Mouse (Mus musculus) left cerebral cortex, adult 9 months (tissue): Measurements from ENCODE around the gene Spata13.
A peak's percentile ranks its signal among the peaks of the same experiment; 100 is the strongest.

Experiments
- DNase-seq, 2 experiments: peaks; one replicate each; pipeline ENCODE4 v3.0.0; 2022; ENCODE audit warnings: low spot score in 2 of 2

Gene Spata13

DNA sequence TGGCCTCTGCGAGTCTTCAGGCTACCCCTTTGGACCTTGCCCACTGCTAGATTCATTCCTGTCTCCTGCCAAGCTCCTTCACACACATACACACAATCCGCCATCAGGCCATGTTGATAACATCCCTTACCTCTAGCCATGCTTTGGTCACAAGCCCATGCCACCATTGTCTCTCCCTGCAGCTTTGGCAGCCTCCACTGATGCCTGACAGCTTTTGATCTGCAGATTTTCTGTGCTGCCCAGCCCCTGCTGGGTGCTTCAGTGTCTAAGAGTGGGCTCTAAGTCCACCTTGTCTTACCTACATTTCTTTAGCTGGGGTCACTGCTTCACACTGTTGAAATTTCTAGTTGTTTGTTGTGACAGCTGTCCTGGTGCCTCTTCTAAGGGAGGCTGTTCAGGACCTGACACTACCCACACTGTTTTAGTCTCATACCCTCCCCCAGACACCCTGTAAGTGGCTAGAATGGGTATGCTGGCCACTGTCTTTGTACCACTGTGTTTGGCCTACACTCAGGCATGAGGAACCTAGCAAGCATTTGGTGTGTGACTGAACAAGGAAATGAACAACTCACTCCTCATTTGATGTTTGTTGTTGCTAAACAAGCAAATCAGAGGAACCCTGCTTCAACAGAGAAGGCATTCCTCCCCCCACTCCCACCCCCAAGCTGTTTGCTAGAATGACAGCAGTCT is 43.0 kb downstream of the Spata13 start:
- DNase-seq: no peak

DNA sequence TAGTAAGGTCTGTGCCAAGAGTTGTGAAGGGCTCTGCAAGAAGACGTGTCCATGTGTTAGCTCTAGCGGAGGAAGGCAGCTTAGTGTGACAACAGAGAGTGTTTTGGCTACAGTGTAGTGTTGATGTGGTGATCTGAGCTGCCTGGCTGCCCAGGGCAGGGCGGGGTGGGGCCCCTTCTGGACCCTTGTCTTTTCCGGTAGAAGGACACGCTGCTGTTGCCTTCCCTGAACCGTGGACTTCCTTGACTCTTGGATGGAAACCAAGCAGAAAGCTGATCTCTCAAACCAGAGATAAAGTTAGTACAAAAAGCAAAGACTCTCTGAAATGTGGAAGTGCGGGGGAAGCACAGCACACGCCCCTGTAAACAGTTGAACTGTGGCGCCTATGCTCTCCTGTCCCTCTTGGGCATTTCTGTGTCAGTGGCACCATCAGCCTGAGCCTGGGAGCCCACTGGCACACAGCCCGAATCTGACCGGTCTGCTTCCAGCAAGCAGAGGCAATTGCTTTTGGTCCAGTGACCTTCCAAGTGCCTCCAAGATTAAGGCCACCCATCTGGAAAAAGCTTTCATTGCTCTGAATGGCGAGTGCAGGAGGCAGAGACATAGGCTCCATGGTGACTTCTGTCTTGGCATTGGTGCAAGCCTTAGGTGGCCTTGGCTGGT is 48.7 kb downstream of the Spata13 start:
- DNase-seq: no peak

DNA sequence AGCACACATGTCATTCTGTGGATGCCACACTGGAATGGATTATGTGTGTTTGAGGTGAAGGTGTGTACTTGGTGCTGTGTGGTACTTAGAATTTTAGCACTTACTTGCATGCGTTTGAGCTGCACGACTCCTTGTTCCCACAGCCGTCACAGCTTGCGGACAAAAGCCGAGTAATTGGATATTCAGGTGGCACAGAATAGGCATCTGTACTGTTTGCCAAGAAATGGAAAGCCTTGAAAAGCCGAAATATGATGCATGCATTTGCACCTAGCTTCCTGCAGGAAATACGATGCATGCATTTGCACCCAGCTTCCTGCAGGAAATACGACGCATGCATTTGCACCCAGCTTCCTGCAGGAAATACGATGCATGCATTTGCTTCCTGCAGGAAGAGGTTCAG is 50.2 kb downstream of the Spata13 start:
- DNase-seq: no peak

DNA sequence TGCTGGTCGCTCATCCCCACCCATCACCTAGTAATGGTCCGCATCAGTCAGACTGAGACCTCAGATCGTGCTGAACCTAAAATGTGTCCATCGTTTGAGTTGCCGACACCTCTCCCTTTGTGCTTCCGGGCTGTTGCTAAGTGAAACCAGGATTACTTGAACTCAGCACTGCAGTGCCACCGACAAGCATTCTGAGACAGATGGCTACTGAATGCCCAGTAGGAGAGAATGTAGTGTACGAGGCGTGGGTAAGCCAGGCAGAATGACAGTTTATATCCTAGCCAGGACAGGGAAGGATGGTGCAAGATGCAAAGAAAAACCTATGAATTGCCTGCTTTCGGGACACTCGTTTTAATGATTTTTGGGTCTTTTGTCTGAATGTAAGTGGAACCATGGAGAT is 52.9 kb downstream of the Spata13 start:
- no peak for DNase-seq

GRCm38 (mm10) chr14:60687241-60687640 is 53.4 kb downstream of the Spata13 start:
- no peak for DNase-seq

- DNase-seq: peak in 1 of 2 experiments; percentile 72
Measured at GRCm38 (mm10) chr14:60688509-60689205, 54.9 kb downstream of the Spata13 start.

DNA sequence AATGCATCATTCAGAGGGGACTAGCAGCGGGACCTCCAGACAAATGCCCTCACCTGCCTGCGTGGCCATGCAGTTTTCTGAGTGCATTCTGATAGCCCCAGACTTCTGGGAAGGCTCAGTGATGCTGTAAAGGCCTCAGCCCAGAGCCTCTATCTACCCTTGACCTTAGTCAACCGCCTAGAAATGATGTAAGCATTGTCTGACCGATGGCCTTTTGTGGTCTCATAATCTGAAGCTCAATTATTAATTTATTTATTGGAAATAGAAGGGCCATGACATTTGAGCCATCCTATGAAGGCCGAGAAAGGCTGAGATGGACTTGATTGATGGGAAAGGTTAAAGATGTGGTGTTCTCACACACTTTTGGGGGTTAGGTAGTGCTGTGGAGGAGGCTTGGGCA is 56.0 kb downstream of the Spata13 start:
- DNase-seq: no peak

DNA sequence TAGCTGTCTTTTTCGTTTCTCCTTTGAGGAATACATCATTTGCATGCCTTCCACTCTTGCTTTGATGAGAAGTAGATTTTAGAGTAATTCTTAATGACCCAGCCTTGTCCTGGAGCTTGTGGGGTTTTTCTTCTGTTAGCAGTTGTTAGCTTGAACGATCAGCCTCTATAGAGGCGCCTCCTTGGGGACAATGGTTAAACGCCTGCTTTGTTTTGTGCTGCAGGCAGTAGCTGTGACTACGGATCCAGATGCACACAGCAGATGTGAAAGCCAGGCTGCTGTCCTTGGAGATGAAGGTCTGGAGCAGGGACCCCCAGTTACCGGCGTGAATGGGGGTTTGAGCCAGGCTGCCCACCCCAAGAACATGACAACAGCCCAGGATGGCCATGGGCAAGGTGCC is 56.8 kb downstream of the Spata13 start:
- no peak for DNase-seq

GRCm38 (mm10) chr14:60693122-60693536 is 59.3 kb downstream of the Spata13 start:
- peak; percentile 65 to 78 for DNase-seq

- DNase-seq: no peak
Measured at GRCm38 (mm10) chr14:60693666-60694065, 59.9 kb downstream of the Spata13 start.

DNA sequence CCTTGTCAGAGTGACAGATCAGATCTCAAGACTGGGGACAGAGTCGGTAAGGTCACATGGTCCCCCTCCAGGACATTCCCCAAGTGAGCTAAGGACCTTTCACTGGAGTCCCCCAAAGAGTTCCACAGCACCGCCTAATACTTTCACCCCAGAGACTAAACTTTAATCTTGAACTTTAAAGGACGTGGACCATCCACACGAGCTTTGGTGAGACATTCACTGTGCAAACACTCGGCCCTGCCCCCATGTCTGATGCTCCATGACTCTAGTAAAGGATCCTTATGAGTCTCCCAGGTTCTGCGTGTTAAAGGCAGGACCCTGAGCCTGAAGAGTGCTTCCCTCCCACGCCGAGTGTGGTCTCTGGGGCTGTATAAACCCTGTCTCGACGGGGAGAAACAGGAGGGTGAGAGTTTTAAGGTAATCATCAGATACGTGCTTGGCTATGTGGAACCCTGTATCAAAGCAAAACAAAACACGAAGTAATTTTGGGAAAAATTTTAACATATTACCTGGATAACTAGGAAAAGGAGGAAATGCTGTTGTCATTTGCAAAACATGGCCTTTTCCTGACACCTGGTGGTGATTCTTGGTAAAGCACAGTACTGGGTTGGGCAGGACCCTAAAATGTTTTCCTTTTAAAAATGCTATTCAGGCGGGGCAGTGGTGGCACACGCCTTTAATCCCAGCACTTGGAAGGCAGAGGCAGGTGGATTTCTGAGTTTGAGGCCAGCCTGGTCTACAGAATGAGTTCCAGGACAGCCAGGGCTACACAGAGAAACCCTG is 60.6 kb downstream of the Spata13 start:
- peak in 1 of 2 experiments; percentile 73 for DNase-seq

GRCm38 (mm10) chr14:60697351-60697750 is 63.5 kb downstream of the Spata13 start:
- no peak for DNase-seq

- no peak for DNase-seq
Measured at GRCm38 (mm10) chr14:60698980-60699379, 65.2 kb downstream of the Spata13 start.

DNA sequence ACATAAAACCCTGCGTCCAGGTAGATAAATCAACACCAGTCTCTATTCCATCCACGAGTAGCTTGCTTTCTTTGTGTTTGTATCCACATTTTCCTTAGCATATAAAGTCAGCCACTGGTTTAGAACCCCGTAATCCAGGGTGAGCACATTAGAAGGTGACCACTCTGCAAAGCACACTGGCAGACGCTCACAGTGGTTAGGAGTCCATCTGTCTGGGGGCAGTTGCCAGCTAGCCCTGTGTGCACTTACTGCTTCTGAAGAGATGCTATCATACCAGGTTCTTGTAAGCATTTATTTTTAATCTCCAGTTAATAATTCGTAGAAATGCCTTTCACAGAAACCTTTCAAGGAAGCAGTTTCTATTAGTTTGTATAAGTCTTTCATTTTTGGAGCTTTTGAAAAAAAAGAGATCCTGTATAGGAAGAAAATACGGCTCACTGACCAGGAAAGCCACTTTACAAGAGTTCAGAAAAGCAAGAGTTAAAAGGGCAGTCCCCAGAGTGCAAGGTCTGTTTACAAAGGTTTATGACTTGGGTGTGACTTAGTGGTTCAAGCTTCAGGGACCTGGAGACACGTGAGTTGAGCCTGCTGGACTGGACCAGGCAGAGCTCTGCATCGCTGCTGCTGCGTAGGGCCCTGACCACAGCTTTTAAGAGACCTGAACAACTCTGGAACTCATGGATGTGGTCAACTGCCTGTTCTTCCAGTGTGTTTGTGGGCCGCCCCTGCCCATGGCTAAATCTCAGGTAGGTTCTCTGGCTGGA is 68.8 kb downstream of the Spata13 start:
- DNase-seq: no peak

GRCm38 (mm10) chr14:60704510-60704909 is 70.7 kb downstream of the Spata13 start:
- DNase-seq: no peak

DNA sequence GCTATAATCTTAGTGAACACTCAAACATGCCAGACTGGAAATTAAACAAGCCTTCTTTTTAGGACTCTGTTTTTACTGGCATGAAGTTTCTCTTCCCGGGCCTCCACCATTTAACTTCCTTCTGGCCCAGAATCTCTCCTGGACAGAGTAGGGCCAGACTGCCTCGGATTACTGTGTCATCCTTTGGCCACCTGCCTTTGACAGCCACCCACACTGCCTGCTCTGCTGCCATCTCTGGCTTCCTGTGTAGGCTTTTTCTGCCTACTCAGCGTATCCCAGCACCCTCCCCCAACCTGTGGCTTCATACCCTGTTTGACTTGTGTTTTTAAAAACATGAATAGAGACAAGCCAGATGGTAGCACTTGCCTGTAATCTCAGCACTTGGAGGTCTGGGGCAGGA is 71.2 kb downstream of the Spata13 start:
- DNase-seq: peak; percentile 19 to 67

DNA sequence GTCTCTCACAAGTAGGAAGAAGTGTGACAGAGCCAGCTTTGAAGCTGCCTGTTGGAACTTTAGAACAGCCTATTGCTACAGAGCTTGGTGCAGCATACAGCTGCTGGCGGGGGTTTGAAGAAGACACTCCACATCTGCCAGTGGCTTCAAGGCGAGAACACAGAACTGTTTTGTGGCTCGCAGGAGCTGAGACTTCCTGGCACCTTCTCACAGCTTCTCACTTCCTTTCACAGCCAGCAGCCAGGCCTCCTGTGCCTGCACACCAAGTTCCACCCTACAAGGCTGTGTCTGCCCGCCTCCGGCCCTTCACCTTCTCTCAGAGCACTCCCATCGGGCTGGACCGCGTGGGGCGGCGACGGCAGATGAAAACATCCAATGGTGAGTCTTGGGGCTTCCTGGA is 75.4 kb downstream of the Spata13 start:
- no peak for DNase-seq

DNA sequence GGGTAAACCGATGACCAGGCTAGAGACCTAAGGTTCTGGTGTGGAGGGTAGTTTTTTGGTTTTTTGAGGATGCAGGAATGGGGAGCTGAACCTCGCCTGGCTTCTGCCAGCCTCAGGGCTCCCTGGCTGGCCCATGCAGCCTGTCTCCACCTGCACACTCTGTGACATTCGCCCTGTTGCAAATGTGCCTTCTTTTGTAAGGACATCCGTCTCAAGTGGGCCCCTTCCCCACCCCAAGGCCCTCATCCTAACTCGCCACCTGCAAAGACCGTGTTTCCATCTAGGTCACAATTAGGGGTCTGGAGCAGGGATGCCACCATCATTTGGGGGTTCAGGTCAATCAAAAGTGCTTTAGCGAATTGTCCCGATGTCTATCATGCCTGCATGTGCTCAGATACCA is 75.9 kb downstream of the Spata13 start:
- no peak for DNase-seq

GRCm38 (mm10) chr14:60711161-60711560 is 77.4 kb downstream of the Spata13 start:
- no peak for DNase-seq

DNA sequence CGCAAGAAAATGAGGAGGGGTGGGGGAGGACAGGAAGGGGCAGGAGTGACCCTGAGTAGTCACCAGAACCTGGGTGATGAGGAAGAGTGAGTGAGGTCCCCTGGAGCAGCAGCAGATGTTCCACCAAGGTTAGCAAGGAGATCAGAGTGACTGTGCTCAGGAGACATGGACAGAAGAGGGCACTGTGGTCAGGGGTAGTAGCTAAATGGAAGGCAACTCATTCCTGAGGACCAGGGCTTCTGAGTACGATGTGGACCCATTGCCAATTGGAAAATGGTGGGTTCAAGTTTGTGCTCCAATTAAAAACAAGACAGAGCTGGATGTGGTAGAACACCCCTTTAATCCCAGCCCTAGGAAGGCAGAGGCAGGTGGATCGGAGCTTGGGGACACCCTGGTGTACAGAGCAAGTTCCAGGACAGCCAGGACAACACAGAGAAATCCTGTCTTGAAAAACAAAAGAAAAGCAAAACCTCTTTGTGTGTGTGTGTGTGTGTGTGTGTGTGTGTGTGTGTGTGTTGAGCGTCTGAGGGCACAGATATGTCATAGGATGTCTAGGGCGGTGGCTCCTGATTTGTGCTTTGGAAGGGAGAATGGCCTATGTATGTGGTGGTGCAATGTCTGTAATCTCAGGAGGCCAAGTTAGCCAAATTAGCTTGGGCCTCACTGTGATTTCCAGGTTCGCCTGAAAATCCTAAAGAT is 77.9 kb downstream of the Spata13 start:
- no peak for DNase-seq
